Mouse (Mus musculus) testis, adult 2 months (tissue): ENCODE measurements at regions not wholly inside any gene's neighbourhood (a gene's known extent, or its start where the extent isn't known, plus 50 kb on each side); places are given as distances from the start of the nearest gene placed in this dataset.

Experiments used
- H3K27ac ChIP-seq: fragments of 200-500 bp; 2 replicates; pipeline ENCODE4 v1.5.1; 2012; ENCODE audit warnings: low read depth, low read length; ENCODE audit not compliant: control insufficient read depth, insufficient read depth
- H3K27me3 ChIP-seq: fragments of 200-500 bp; 2 replicates; pipeline ENCODE4 v1.6.1; 2012; ENCODE audit warnings: mild to moderate bottlenecking, low read length, moderate library complexity; ENCODE audit not compliant: control insufficient read depth, insufficient read depth
- H3K36me3 ChIP-seq: fragments of 200-500 bp; 2 replicates; pipeline ENCODE4 v1.6.1; 2012; ENCODE audit warnings: mild to moderate bottlenecking, low read length; ENCODE audit not compliant: control insufficient read depth, insufficient read depth
- H3K4me1 ChIP-seq: fragments of 200-500 bp; 2 replicates; pipeline ENCODE4 v1.6.1; 2012; ENCODE audit warnings: low read length; ENCODE audit not compliant: control insufficient read depth, insufficient read depth
- H3K4me3 ChIP-seq: fragments of 200-500 bp; 2 replicates; pipeline ENCODE4 v1.5.1; 2012; ENCODE audit warnings: low read depth, mild to moderate bottlenecking, low read length, moderate library complexity, mixed read lengths; ENCODE audit not compliant: control insufficient read depth
- CTCF ChIP-seq: fragments of 200-500 bp; IDR thresholded peaks from 2 replicates; pipeline ENCODE4 v1.5.1; 2012; ENCODE audit warnings: low read depth, mild to moderate bottlenecking, inconsistent platforms, low read length, moderate library complexity; ENCODE audit not compliant: control insufficient read depth, insufficient read depth, insufficient replicate concordance
- POLR2A ChIP-seq: fragments of 200-500 bp; IDR thresholded peaks from 2 replicates; pipeline ENCODE4 v1.6.1; 2012; ENCODE audit warnings: low read depth, mild to moderate bottlenecking, inconsistent platforms, low read length, moderate library complexity; ENCODE audit not compliant: control insufficient read depth

- TF ChIP-seq CTCF, result no peak
- TF ChIP-seq POLR2A, result no peak
- Histone ChIP-seq H3K27ac (no peak overlapping the region), H3K4me1 (no peaks in the 10 kb centered on the region), H3K4me3 (no peak overlapping the region), H3K36me3 (no peaks in the 10 kb centered on the region), H3K27me3 (no peaks in the 10 kb centered on the region)
Observed at GRCm38 (mm10) chr3:144012173-144012572, 192.8 kb downstream of the Lmo4 start.

- TF ChIP-seq POLR2A, result no peak
- no peaks in the 10 kb centered on the region for H3K4me1 ChIP-seq
- no peak overlapping the region for H3K27ac ChIP-seq
- no peak overlapping the region for H3K4me3 ChIP-seq
- no peaks in the 10 kb centered on the region for H3K27me3 ChIP-seq
- H3K36me3 ChIP-seq, result no peaks in the 10 kb centered on the region
Observed at GRCm38 (mm10) chr3:144011456-144012025, 193.5 kb downstream of the Lmo4 start.

DNA sequence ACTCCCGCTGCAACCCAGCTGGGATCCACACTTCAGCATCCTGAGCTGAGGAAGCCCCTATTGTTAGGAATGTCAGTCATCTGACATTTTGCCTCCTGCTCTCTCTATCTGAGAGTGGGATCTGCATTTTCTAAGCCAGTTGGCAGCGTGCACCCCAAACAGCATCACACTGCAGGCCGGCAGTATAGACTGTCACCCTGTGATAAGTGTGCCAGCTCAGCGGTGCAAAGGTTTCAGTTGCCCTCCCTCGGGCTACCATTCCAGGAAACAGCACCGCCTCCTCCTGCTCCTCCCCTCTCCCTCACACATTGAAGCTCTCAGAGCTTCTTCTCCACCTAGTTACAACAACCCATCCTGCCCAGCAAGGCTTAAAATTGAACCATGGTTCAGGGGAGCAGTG, 194.5 kb downstream of the Lmo4 start:
- H3K27ac ChIP-seq, result no peak overlapping the region
- no peak overlapping the region for H3K4me3 ChIP-seq
- no peaks in the 10 kb centered on the region for H3K27me3 ChIP-seq
- no peaks in the 10 kb centered on the region for H3K4me1 ChIP-seq
- no peaks in the 10 kb centered on the region for H3K36me3 ChIP-seq
- TF ChIP-seq CTCF (no peak), POLR2A (no peak)

DNA sequence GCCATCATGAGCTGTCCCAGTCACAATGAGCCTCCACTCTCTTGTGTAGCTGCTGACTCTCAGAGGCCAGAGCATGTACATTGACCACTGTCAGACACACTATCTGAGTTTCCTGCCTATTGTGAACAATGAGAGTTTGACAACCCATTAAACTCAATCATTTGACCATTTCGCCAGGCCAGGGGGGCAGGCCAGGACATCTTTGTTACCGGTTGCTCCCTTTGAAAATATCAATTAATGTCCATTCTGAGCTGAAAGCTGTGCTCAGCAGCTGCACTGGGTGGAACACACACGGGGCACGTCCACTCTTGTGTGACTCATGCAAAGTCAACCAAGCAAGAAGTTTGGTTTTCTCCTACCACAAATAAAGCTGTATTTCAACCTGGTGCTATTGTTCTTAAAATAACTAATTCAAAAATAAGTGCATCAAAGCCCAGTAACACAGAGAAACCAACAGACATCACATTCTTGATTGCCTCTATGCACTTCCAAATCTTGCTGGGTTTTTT, 197.9 kb downstream of the Lmo4 start:
- no peaks in the 10 kb centered on the region for H3K36me3 ChIP-seq
- TF ChIP-seq CTCF (no peak), POLR2A (no peak)
- H3K27ac ChIP-seq, result no peak overlapping the region
- no peaks in the 10 kb centered on the region for H3K4me1 ChIP-seq
- no peak overlapping the region for H3K4me3 ChIP-seq
- no peaks in the 10 kb centered on the region for H3K27me3 ChIP-seq

DNA sequence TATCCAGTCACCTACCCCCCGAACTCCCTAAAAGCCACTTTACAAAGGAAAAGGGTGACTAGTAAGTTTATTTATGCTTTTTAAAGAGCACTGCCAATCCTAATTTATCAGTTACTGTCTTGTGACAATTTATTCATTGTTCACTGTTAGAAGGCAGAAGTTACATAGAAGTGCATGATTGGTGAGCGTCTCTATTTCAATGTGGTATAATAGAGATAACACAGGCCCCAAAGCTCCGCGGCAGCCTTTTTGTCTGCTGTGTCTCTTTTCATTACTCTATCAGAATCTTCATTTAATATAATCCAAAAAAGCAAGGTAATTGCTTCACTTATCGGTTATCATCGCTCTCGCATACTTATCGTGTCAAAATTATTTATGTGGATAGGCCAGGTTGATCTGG, 207.1 kb downstream of the Lmo4 start:
- Histone ChIP-seq H3K4me1 (no peaks in the 10 kb centered on the region), H3K27ac (no peak overlapping the region), H3K36me3 (no peaks in the 10 kb centered on the region), H3K27me3 (no peaks in the 10 kb centered on the region), H3K4me3 (no peak overlapping the region)
- TF ChIP-seq POLR2A (no peak), CTCF (no peak)

DNA sequence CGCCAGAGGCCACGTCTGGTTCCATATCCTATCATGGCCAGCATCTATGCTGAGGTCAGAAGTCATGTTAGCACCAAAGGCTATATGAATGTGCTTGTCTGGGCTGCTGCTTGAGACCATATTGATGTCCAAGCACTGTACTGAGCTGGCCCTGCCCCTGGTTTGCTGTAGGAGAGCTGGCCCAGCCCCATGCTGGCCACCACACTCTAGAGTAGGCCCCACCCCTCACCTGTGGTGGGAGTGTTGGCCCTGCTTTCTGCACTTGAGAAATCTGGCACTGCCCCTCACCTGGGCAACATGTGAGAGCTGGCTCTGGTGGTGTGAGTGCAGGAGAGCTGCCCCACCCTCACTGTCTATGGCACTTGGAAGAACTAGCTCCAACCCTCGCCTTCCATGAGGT, 210.0 kb downstream of the Lmo4 start:
- H3K4me3 ChIP-seq, result no peak overlapping the region
- H3K27me3 ChIP-seq, result no peaks in the 10 kb centered on the region
- no peaks in the 10 kb centered on the region for H3K36me3 ChIP-seq
- no peak overlapping the region for H3K27ac ChIP-seq
- TF ChIP-seq CTCF (no peak), POLR2A (no peak)
- H3K4me1 ChIP-seq, result no peaks in the 10 kb centered on the region

DNA sequence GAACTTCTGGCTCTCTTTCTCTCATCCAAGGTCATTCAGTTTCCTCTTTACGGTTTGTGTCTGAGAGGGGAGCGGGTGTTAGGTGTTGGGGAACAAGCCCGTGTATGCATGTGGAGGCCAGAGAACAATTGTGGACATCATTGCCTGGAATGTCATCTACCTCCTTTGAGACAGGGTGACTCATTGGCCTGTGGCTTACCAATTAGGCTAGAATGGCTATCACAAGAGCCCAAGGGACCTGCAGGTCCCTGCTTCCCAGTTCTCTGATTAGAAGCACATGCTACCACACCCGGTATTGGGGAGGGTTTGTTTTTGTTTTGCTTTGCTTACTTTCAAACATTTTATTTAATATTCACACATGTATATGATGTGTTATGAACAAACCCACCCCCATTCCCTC, 216.0 kb downstream of the Lmo4 start:
- Histone ChIP-seq H3K27ac (no peak overlapping the region), H3K27me3 (no peaks in the 10 kb centered on the region), H3K4me1 (no peaks in the 10 kb centered on the region), H3K4me3 (no peak overlapping the region), H3K36me3 (no peaks in the 10 kb centered on the region)
- TF ChIP-seq CTCF (no peak), POLR2A (no peak)

- Histone ChIP-seq H3K36me3 (no peaks in the 10 kb centered on the region), H3K27me3 (no peaks in the 10 kb centered on the region), H3K4me1 (no peaks in the 10 kb centered on the region), H3K4me3 (no peak overlapping the region), H3K27ac (no peak overlapping the region)
- TF ChIP-seq POLR2A (no peak), CTCF (peak; percentile 29; the same call in 1 of the 2 replicates)
Observed at GRCm38 (mm10) chr3:143988037-143988436, 217.0 kb downstream of the Lmo4 start.
